Mouse (Mus musculus): Measurements from ENCODE around the gene Dnaaf1. TPM values are rescaled to one million over a fixed set of nuclear protein-coding genes. Genes with fewer than 3 reads are reported as not detected.

Gene Dnaaf1
- polyA plus RNA-seq, 1 experiment from 2014 or later: 0.50 TPM

GRCm38 (mm10) chr8:119612471-119612870 is 37.4 kb downstream of the Dnaaf1 start, which contains the start of gene Adad2:
Adad2 (plus strand) TSS chr8:119612747.
- ATAC-seq (replicated peaks; ENCODE audit: extremely low read depth, insufficient read depth, low FRiP score): no peak
- Histone ChIP-seq H3K4me2 (ENCODE audit: low read depth, low read length) (no peak within 1 kb of the TSS), H3K4me1 (ENCODE audit: control insufficient read depth, insufficient read depth, low read length) (no peaks in the 10 kb centered on the region), H3K27ac (ENCODE audit: low read length) (no peak within 1 kb of the TSS), H3K9me3 (replicated peaks; ENCODE audit: control insufficient read depth, low read length) (peaks cover 4% of the 10 kb centered on the region), H3K9ac (ENCODE audit: low read length) (no peak within 1 kb of the TSS), H3K4me3 (ENCODE audit: low read length) (no peak within 1 kb of the TSS), H3K27me3 (ENCODE audit: control insufficient read depth, insufficient read depth, low read length) (no peaks in the 10 kb centered on the region), H3K36me3 (ENCODE audit: control insufficient read depth, insufficient read depth) (no peaks in the 10 kb centered on the region)
- WGBS: 73% methylated on average over 26 of the region's 26 CpGs

GRCm38 (mm10) chr8:119615096-119615495 is 40.1 kb downstream of the Dnaaf1 start:
- Histone ChIP-seq H3K4me1 (ENCODE audit: control insufficient read depth, insufficient read depth, low read length) (no peaks in the 10 kb centered on the region), H3K9me3 (replicated peaks; ENCODE audit: control insufficient read depth, low read length) (no peaks in the 10 kb centered on the region), H3K27ac (ENCODE audit: low read length) (no peak overlapping the region), H3K4me2 (ENCODE audit: low read depth, low read length) (no peak overlapping the region), H3K27me3 (ENCODE audit: control insufficient read depth, insufficient read depth, low read length) (no peaks in the 10 kb centered on the region), H3K9ac (ENCODE audit: low read length) (no peak overlapping the region), H3K4me3 (ENCODE audit: low read length) (no peak overlapping the region), H3K36me3 (ENCODE audit: control insufficient read depth, insufficient read depth) (no peaks in the 10 kb centered on the region)
- WGBS: 71% methylated on average over 14 of the region's 14 CpGs
- no peak for ATAC-seq (replicated peaks; ENCODE audit: extremely low read depth, insufficient read depth, low FRiP score)

GRCm38 (mm10) chr8:119616358-119616757 is 41.3 kb downstream of the Dnaaf1 start:
- WGBS: 52% methylated on average over 7 of the region's 7 CpGs

GRCm38 (mm10) chr8:119616811-119617210 is 41.8 kb downstream of the Dnaaf1 start:
- WGBS: 85% methylated on average over 4 of the region's 4 CpGs
- H3K27me3 ChIP-seq (ENCODE audit: control insufficient read depth, insufficient read depth, low read length): no peaks in the 10 kb centered on the region
- H3K36me3 ChIP-seq (ENCODE audit: control insufficient read depth, insufficient read depth): no peaks in the 10 kb centered on the region
- no peaks in the 10 kb centered on the region for H3K4me1 ChIP-seq (ENCODE audit: control insufficient read depth, insufficient read depth, low read length)
- no peak overlapping the region for H3K4me3 ChIP-seq (ENCODE audit: low read length)
- no peaks in the 10 kb centered on the region for H3K9me3 ChIP-seq (replicated peaks; ENCODE audit: control insufficient read depth, low read length)
- H3K9ac ChIP-seq (ENCODE audit: low read length): no peak overlapping the region
- ATAC-seq (replicated peaks; ENCODE audit: extremely low read depth, insufficient read depth, low FRiP score): no peak
- H3K4me2 ChIP-seq (ENCODE audit: low read depth, low read length): no peak overlapping the region
- H3K27ac ChIP-seq (ENCODE audit: low read length): no peak overlapping the region

More at GRCm38 (mm10) chr8:119616358-119616757, 41.3 kb downstream of the Dnaaf1 start:
- H3K9me3 ChIP-seq (replicated peaks; ENCODE audit: control insufficient read depth, low read length): no peaks in the 10 kb centered on the region
- no peak overlapping the region for H3K27ac ChIP-seq (ENCODE audit: low read length)
- H3K4me3 ChIP-seq (ENCODE audit: low read length): no peak overlapping the region
- no peaks in the 10 kb centered on the region for H3K4me1 ChIP-seq (ENCODE audit: control insufficient read depth, insufficient read depth, low read length)
- no peak overlapping the region for H3K4me2 ChIP-seq (ENCODE audit: low read depth, low read length)
- no peaks in the 10 kb centered on the region for H3K27me3 ChIP-seq (ENCODE audit: control insufficient read depth, insufficient read depth, low read length)
- no peaks in the 10 kb centered on the region for H3K36me3 ChIP-seq (ENCODE audit: control insufficient read depth, insufficient read depth)
- no peak overlapping the region for H3K9ac ChIP-seq (ENCODE audit: low read length)
- no peak for ATAC-seq (replicated peaks; ENCODE audit: extremely low read depth, insufficient read depth, low FRiP score)

GRCm38 (mm10) chr8:119617586-119617985 is 42.6 kb downstream of the Dnaaf1 start:
- ATAC-seq (replicated peaks; ENCODE audit: extremely low read depth, insufficient read depth, low FRiP score): no peak
- WGBS: 72% methylated on average over 5 of the region's 5 CpGs
- no peaks in the 10 kb centered on the region for H3K36me3 ChIP-seq (ENCODE audit: control insufficient read depth, insufficient read depth)
- no peaks in the 10 kb centered on the region for H3K27me3 ChIP-seq (ENCODE audit: control insufficient read depth, insufficient read depth, low read length)
- H3K4me3 ChIP-seq (ENCODE audit: low read length): no peak overlapping the region
- H3K9ac ChIP-seq (ENCODE audit: low read length): no peak overlapping the region
- H3K4me1 ChIP-seq (ENCODE audit: control insufficient read depth, insufficient read depth, low read length): no peaks in the 10 kb centered on the region
- no peak overlapping the region for H3K4me2 ChIP-seq (ENCODE audit: low read depth, low read length)
- H3K27ac ChIP-seq (ENCODE audit: low read length): no peak overlapping the region
- no peaks in the 10 kb centered on the region for H3K9me3 ChIP-seq (replicated peaks; ENCODE audit: control insufficient read depth, low read length)

- H3K9ac ChIP-seq (ENCODE audit: low read length): no peak overlapping the region
- H3K4me1 ChIP-seq (ENCODE audit: control insufficient read depth, insufficient read depth, low read length): no peaks in the 10 kb centered on the region
- WGBS: 44% methylated on average over 5 of the region's 5 CpGs
- no peak overlapping the region for H3K4me2 ChIP-seq (ENCODE audit: low read depth, low read length)
- no peak overlapping the region for H3K4me3 ChIP-seq (ENCODE audit: low read length)
- H3K9me3 ChIP-seq (replicated peaks; ENCODE audit: control insufficient read depth, low read length): no peaks in the 10 kb centered on the region
- no peak overlapping the region for H3K27ac ChIP-seq (ENCODE audit: low read length)
- H3K36me3 ChIP-seq (ENCODE audit: control insufficient read depth, insufficient read depth): no peaks in the 10 kb centered on the region
- no peak for ATAC-seq (replicated peaks; ENCODE audit: extremely low read depth, insufficient read depth, low FRiP score)
- H3K27me3 ChIP-seq (ENCODE audit: control insufficient read depth, insufficient read depth, low read length): no peaks in the 10 kb centered on the region
Measured at GRCm38 (mm10) chr8:119618887-119619286, 43.9 kb downstream of the Dnaaf1 start.

- Histone ChIP-seq H3K36me3 (ENCODE audit: control insufficient read depth, insufficient read depth) (no peaks in the 10 kb centered on the region), H3K27me3 (ENCODE audit: control insufficient read depth, insufficient read depth, low read length) (no peaks in the 10 kb centered on the region), H3K27ac (ENCODE audit: low read length) (no peak overlapping the region), H3K9ac (ENCODE audit: low read length) (no peak overlapping the region), H3K9me3 (replicated peaks; ENCODE audit: control insufficient read depth, low read length) (no peaks in the 10 kb centered on the region), H3K4me3 (ENCODE audit: low read length) (no peak overlapping the region), H3K4me1 (ENCODE audit: control insufficient read depth, insufficient read depth, low read length) (no peaks in the 10 kb centered on the region), H3K4me2 (ENCODE audit: low read depth, low read length) (no peak overlapping the region)
- WGBS: 66% methylated on average over 6 of the region's 6 CpGs
- no peak for ATAC-seq (replicated peaks; ENCODE audit: extremely low read depth, insufficient read depth, low FRiP score)
Measured at GRCm38 (mm10) chr8:119620116-119620840, 45.2 kb downstream of the Dnaaf1 start.

- Histone ChIP-seq H3K27ac (ENCODE audit: low read length) (no peak overlapping the region), H3K27me3 (ENCODE audit: control insufficient read depth, insufficient read depth, low read length) (no peaks in the 10 kb centered on the region), H3K9me3 (replicated peaks; ENCODE audit: control insufficient read depth, low read length) (no peaks in the 10 kb centered on the region), H3K9ac (ENCODE audit: low read length) (no peak overlapping the region), H3K4me1 (ENCODE audit: control insufficient read depth, insufficient read depth, low read length) (no peaks in the 10 kb centered on the region), H3K4me3 (ENCODE audit: low read length) (no peak overlapping the region), H3K36me3 (ENCODE audit: control insufficient read depth, insufficient read depth) (no peaks in the 10 kb centered on the region), H3K4me2 (ENCODE audit: low read depth, low read length) (no peak overlapping the region)
- ATAC-seq (replicated peaks; ENCODE audit: extremely low read depth, insufficient read depth, low FRiP score): no peak
- 58% methylated on average over 14 of the region's 14 CpGs for WGBS
Measured at GRCm38 (mm10) chr8:119620848-119621465, 45.9 kb downstream of the Dnaaf1 start.

GRCm38 (mm10) chr8:119622555-119622954 is 47.5 kb downstream of the Dnaaf1 start:
- H3K4me3 ChIP-seq (ENCODE audit: low read length): no peak overlapping the region
- ATAC-seq (replicated peaks; ENCODE audit: extremely low read depth, insufficient read depth, low FRiP score): no peak
- no peaks in the 10 kb centered on the region for H3K9me3 ChIP-seq (replicated peaks; ENCODE audit: control insufficient read depth, low read length)
- no peak overlapping the region for H3K9ac ChIP-seq (ENCODE audit: low read length)
- no peak overlapping the region for H3K27ac ChIP-seq (ENCODE audit: low read length)
- WGBS: 67% methylated on average over 4 of the region's 4 CpGs
- H3K4me2 ChIP-seq (ENCODE audit: low read depth, low read length): no peak overlapping the region
- H3K36me3 ChIP-seq (ENCODE audit: control insufficient read depth, insufficient read depth): no peaks in the 10 kb centered on the region
- H3K27me3 ChIP-seq (ENCODE audit: control insufficient read depth, insufficient read depth, low read length): no peaks in the 10 kb centered on the region
- 0 out of 2 replicates have a peak, but pooled peaks cover 2% of the 10 kb centered on the region for H3K4me1 ChIP-seq (ENCODE audit: control insufficient read depth, insufficient read depth, low read length)
